Mouse (Mus musculus): ENCODE measurements around the gene Ccdc171. TPM values are rescaled to one million over a fixed set of nuclear protein-coding genes. Genes with fewer than 3 reads are reported as not detected.

Gene Ccdc171
- polyA plus RNA-seq, 1 experiment = 4.9 TPM

DNA sequence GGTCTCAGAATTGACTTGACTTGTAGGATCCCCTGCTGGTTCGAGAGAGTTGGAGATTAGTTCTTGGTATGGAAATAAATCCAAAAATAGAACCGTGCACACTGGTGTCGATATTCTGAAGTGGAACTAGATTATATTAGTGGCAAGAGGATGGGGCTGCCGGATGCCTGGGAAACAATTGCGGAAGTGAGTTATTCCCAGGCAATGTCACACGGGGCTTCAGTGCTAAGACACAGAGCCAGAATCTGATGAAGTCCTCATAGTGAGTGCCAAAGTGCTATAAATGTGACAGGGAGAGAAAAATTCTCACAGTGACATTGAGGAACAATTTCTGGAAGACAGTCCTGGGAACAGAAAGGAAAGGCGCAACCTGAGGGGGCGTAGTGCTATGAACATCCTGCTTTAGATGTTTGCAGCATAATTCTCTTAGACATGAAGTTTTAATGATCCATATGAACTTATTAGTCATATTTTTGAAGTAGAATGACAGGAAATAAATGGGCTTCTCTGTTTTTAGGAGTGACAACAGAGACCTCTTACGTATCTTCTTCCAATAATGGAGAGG lies 376.8 kb downstream of the Ccdc171 start:
- no peak for DNase-seq (ENCODE audit: low read depth)
- TF ChIP-seq CTCF (IDR thresholded peaks at IDR 0.05; ENCODE audit: borderline replicate concordance, extremely low read depth, insufficient read depth, insufficient read length) (no peak), POLR2A (IDR thresholded peaks at IDR 0.05; ENCODE audit: borderline replicate concordance, extremely low read depth, insufficient read depth, insufficient read length, poor library complexity, severe bottlenecking) (no peak)

Other genes starting within 250 kb of the Ccdc171 start
- 6.2 and 10.6 TPM in 2 replicates for gene Ttc39b, start 201.3 kb upstream of the Ccdc171 start, polyA plus RNA-seq (2012; rRNA removed)
- 58.4 and 77.0 TPM in 2 replicates for gene Snapc3, start 107.8 kb upstream of the Ccdc171 start, polyA plus RNA-seq (2012; rRNA removed)
- 298 and 304 TPM in 2 replicates for gene Psip1, start 39.1 kb upstream of the Ccdc171 start, polyA plus RNA-seq (2012; rRNA removed)

All from brain, embryonic 14.5 days (tissue).